Mouse (Mus musculus) brain, embryonic 14.5 days (tissue): ENCODE results near the gene Smurf1.

Experiments used
- CTCF ChIP-seq: fragments of 200-500 bp; IDR thresholded peaks from 2 replicates; pipeline ENCODE4 v1.5.1; 2012; ENCODE audit warnings: inconsistent platforms, mild to moderate bottlenecking, moderate library complexity, borderline replicate concordance; ENCODE audit not compliant: insufficient read depth, insufficient read length; ENCODE audit errors: extremely low read depth
- POLR2A ChIP-seq: fragments of 200-500 bp; IDR thresholded peaks from 2 replicates; pipeline ENCODE4 v1.6.1; 2012; ENCODE audit warnings: mild to moderate bottlenecking, inconsistent platforms, borderline replicate concordance; ENCODE audit not compliant: poor library complexity, insufficient read depth, insufficient read length, severe bottlenecking; ENCODE audit errors: extremely low read depth

- TF ChIP-seq CTCF (no peak), POLR2A (peak; percentile 64; the same call in 1 of the 2 replicates)
Measured at GRCm38 (mm10) chr5:144965639-144966351, at the start of gene Smurf1.
